Mouse (Mus musculus): ENCODE results near the gene Dnah12.

DNA sequence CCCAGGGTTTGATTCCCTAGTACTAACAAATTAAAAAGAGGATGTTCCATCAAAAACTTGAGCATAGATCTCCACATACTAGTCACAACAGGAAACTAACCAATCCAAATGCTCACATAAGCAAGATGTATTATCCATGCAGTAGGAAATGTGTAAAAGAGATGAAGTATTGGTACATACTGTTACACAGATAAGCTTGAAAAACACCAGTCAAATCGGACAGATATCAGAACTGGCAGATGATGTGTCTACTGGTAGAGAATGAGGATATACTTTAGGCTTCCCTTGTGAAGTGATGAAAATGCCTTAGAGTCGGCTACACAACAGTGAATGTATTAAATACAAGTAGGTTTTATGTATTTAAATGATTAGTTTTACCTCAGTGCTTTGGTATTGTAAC, 30.6 kb upstream of the Dnah12 start:
- TF ChIP-seq POLR2A (IDR thresholded peaks at IDR 0.05; ENCODE audit: insufficient read depth, low read depth, low read length) (no peak), EP300 (IDR thresholded peaks at IDR 0.05; ENCODE audit: insufficient read depth, low read depth, low read length) (no peak), CTCF (IDR thresholded peaks at IDR 0.05) (no peak)
